Comparison of ENCODE assay signal across 23 mouse cellular contexts in the genomic region with DNA sequence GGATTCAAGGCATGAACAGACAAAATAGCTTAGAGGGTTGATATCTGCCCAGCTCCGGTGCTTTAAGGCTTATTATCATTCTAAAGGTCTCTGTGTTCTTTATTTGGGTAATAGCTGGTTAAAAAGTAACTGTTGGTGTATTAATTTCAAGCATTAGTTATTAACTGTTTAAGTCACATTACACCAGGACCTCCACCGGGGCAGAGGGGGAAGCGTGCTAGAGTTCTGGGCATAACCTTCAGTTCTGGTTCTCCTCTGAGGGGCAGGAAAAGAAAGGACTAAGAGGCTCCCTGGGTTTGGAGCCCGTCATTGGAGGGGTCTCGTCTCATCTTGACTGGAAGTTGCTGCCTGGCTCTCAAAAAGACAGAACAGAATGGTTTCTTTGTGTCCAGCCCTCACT.
DNase-seq lines count a peak whose midpoint lies in the region; ATAC-seq and TF ChIP-seq lines count a peak whose summit lies in the region.
"Had no signal": no experiment of that assay in that cellular context is flagged by ENCODE, and none has a peak within 500 bp of the region (broad histone marks: within the 10 kb centered on the region; RNA-seq: fewer than 3 reads in every experiment).

No protein-coding gene starts in this region.

- no peaks in the 10 kb centered on the region; the same call in 1 of the 2 replicates for H3K36me3 ChIP-seq in lung, embryonic 15.5 days
- no peaks in the 10 kb centered on the region for H3K36me3 ChIP-seq in kidney, adult 2 months (ENCODE audit: control insufficient read depth, insufficient read depth, low read length)
- H3K36me3 ChIP-seq in kidney, embryonic 15.5 days: peaks cover 18% of the 10 kb centered on the region
- H3K36me3 ChIP-seq: heart, embryonic 15.5 days had no signal

- intact Hi-C loops in heart, postnatal 36 days (cut with DNase I): no loop called here

- TF ChIP-seq POLR2A in kidney, adult 2 months (IDR thresholded peaks at IDR 0.05; ENCODE audit: low read depth, low read length): no peak

- peak overlapping the region; percentile 60 for H3K27ac ChIP-seq in lung, embryonic 15.5 days
- peak overlapping the region; percentile 88 for H3K27ac ChIP-seq in kidney, adult 2 months (ENCODE audit: insufficient read depth, low read depth, low read length)
- peak overlapping the region; percentile 10; the same call in 1 of the 2 replicates for H3K27ac ChIP-seq in kidney, embryonic 15.5 days
- H3K27ac ChIP-seq: embryonic facial prominence, embryonic 12.5 days; heart, embryonic 15.5 days; hindbrain, embryonic 10.5 days; hindbrain, embryonic 14.5 days had no signal

- no peak for ATAC-seq in lung, embryonic 15.5 days (ENCODE audit: borderline replicate concordance, extremely low read depth, low FRiP score, low TSS enrichment)
- ATAC-seq in kidney, embryonic 15.5 days (replicated peaks; ENCODE audit: low FRiP score): no peak
- ATAC-seq: activated CD4-positive, CD25-positive, alpha-beta regulatory T cell, adult 4 months; Patski had no signal

- H3K4me1 ChIP-seq in lung, embryonic 15.5 days: peaks cover 5% of the 10 kb centered on the region; the same call in 1 of the 2 replicates
- H3K4me1 ChIP-seq in kidney, adult 2 months (ENCODE audit: control insufficient read depth, insufficient read depth, low read length): peaks cover 15% of the 10 kb centered on the region
- peaks cover 9% of the 10 kb centered on the region for H3K4me1 ChIP-seq in kidney, embryonic 15.5 days
- H3K4me1 ChIP-seq: embryonic facial prominence, embryonic 12.5 days; hindbrain, embryonic 10.5 days had no signal

- 90% methylated on average over 5 of the region's 5 CpGs for WGBS in lung, embryonic 15.5 days
- 40% methylated on average over 5 of the region's 5 CpGs for WGBS in kidney, adult 2 months
- WGBS in kidney, embryonic 15.5 days: 78% methylated on average over 5 of the region's 5 CpGs

- no peaks in the 10 kb centered on the region for H3K27me3 ChIP-seq in lung, embryonic 15.5 days
- no peaks in the 10 kb centered on the region for H3K27me3 ChIP-seq in kidney, adult 2 months (replicated peaks; ENCODE audit: control insufficient read depth, insufficient read depth, low read length)
- no peaks in the 10 kb centered on the region for H3K27me3 ChIP-seq in kidney, embryonic 15.5 days
- H3K27me3 ChIP-seq: CH12.LX; embryonic facial prominence, embryonic 12.5 days; heart, embryonic 15.5 days; Patski had no signal

- H3K9me3 ChIP-seq in lung, embryonic 15.5 days: no peaks in the 10 kb centered on the region
- H3K9me3 ChIP-seq in kidney, embryonic 15.5 days (replicated peaks): no peaks in the 10 kb centered on the region
- H3K9me3 ChIP-seq: embryonic facial prominence, embryonic 12.5 days; heart, embryonic 15.5 days; hindbrain, embryonic 10.5 days had no signal

- H3K4me2 ChIP-seq in lung, embryonic 15.5 days: no peak overlapping the region
- no peak overlapping the region for H3K4me2 ChIP-seq in kidney, embryonic 15.5 days
- H3K4me2 ChIP-seq: embryonic facial prominence, embryonic 12.5 days; heart, embryonic 11.5 days; heart, embryonic 15.5 days; hindbrain, embryonic 14.5 days had no signal

- H3K4me3 ChIP-seq in lung, embryonic 15.5 days: no peak overlapping the region
- peak overlapping the region; percentile 23; the same call in 1 of the 2 replicates for H3K4me3 ChIP-seq in kidney, adult 2 months (ENCODE audit: insufficient read depth, low read depth, low read length)
- no peak overlapping the region for H3K4me3 ChIP-seq in kidney, embryonic 15.5 days (replicated peaks)
- H3K4me3 ChIP-seq: embryonic facial prominence, embryonic 12.5 days; heart, embryonic 15.5 days; hindbrain, embryonic 10.5 days had no signal

- no peak for TF ChIP-seq CTCF in kidney, adult 2 months (conservative IDR thresholded peaks at IDR 0.05; ENCODE audit: insufficient read depth, insufficient read length, low read depth, low read length)

- DNase-seq in lung, postnatal 14 days: no peak
- peak; percentile 57 for DNase-seq in kidney, adult 2 months
- DNase-seq in kidney, postnatal 14 days: peak; percentile 41
- no peak for DNase-seq in cerebellum, adult 18-20 months
- DNase-seq in adrenal gland, adult 18-20 months (ENCODE audit: low spot score in 2 of 2): no peak
- no peak for DNase-seq in heart, postnatal 36 days
- DNase-seq: adrenal gland, adult 2 months; adrenal gland, postnatal 25 days; cerebellum, adult 8-10 months; cerebellum, postnatal 25 days; gastrocnemius, postnatal 10 days; heart, adult 18-20 months; heart, postnatal 14 days had no signal

- no peak overlapping the region for H3K9ac ChIP-seq in lung, embryonic 15.5 days
- no peak overlapping the region for H3K9ac ChIP-seq in kidney, embryonic 15.5 days
- H3K9ac ChIP-seq: embryonic facial prominence, embryonic 12.5 days; heart, embryonic 15.5 days; hindbrain, embryonic 14.5 days had no signal

Comparison
In these comparisons a context has a peak if more than half of its experiments do, and no peak if none do; other contexts are left out.
1. H3K27ac ChIP-seq: peak in every context shown above with its lines; median percentile 88 in kidney, adult 2 months; 60 in lung, embryonic 15.5 days; 10 in kidney, embryonic 15.5 days.
2. DNase-seq: peak in kidney, adult 2 months (single experiment) and kidney, postnatal 14 days (single experiment); none in lung, postnatal 14 days (single experiment), cerebellum, adult 18-20 months (0 of 2), adrenal gland, adult 18-20 months (0 of 2) and heart, postnatal 36 days (0 of 2).